In the genomic region with DNA sequence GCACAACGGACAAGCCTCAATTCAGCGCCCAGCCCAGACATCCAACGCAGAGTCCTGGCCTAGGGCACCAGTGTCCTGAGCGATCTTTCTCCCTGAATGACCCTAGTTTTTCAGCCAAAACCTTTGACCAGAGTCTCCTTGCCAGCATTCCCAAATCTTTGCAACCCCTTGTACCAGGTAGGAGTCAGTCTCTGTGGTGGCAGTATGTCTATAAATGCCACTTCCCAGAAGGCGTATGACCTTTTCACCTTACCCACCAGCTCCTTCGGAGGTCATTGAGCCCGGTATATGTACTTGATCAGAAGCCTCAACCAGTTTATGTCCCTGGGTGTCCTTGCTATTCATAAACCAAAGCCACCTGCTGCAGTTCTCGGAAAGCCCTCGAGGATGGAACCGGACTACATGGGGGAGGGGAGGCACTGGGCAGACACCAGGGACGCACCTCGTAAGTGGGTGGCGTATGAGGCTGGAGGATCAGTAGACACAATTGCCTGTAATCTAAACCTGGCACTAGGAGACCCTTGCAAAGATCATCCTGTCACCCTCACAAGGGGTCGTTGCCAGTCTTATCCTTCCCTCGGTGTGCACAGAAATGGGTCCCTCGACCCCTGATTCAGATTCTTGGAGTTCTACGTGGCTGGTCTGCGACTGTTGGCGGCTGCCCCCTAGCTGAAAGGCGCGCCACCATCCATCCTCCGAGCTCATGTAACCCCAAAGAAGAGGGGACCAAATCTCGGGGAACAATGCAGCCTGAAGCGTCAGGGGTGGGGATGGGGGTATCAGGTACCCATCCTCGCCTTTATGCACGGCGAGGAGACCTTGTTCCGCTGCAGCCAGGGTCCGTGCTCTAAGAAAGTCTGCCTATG, we compare ENCODE assay signal across 7 mouse cellular contexts. TPM values are rescaled to one million over a fixed set of nuclear protein-coding genes. Genes with fewer than 3 reads are reported as not detected.
A peak's percentile ranks its signal among the peaks of the same experiment; 100 is the strongest.
DNase-seq lines count a peak whose midpoint lies in the region; ATAC-seq and TF ChIP-seq lines count a peak whose summit lies in the region.

No protein-coding gene starts in this region.

- H3K4me3 ChIP-seq in cortical plate, adult 2 months (ENCODE audit: insufficient read depth, low read length), result peak overlapping the region; percentile 74
- peak overlapping the region; percentile 67 for H3K4me3 ChIP-seq in intestine, embryonic 15.5 days (replicated peaks)

- H3K9ac ChIP-seq in intestine, embryonic 15.5 days, result peak overlapping the region; percentile 76

- no peaks in the 10 kb centered on the region for H3K27me3 ChIP-seq in intestine, embryonic 15.5 days (replicated peaks)

- intact Hi-C loops in left cerebral cortex, postnatal 36 days (cut with DNase I), result loop anchor here (2.0 to 5.0 kb wide), 4 partner anchors 325 to 1167 kb away; no protein-coding TSS in a partner anchor

- H3K9me3 ChIP-seq in intestine, embryonic 15.5 days, result no peaks in the 10 kb centered on the region

- no peaks in the 10 kb centered on the region for H3K4me1 ChIP-seq in cortical plate, adult 2 months (ENCODE audit: control insufficient read depth, insufficient read depth, low read length)
- H3K4me1 ChIP-seq in intestine, embryonic 15.5 days (replicated peaks), result peaks cover 10% of the 10 kb centered on the region

- peak; percentile 52 to 58 for DNase-seq in adrenal gland, adult 18-20 months (ENCODE audit: low spot score in 2 of 2)
- DNase-seq in gastrocnemius, postnatal 25 days, result peak; percentile 68
- DNase-seq in left cerebral cortex, postnatal 36 days (ENCODE audit: low spot score in 2 of 2), result peak; percentile 72 to 76
- peak; percentile 63 for DNase-seq in mesoderm, embryonic 11.5 days (ENCODE audit: low read depth, low spot score)
- peak; percentile 70 for DNase-seq in right cerebral cortex, postnatal 4 days

- 0 out of 2 replicates have a peak, but pooled peaks have one; percentile 1 for TF ChIP-seq POLR2A in cortical plate, adult 2 months (IDR thresholded peaks at IDR 0.05; ENCODE audit: extremely low read depth, insufficient read depth, low read length)

- peak overlapping the region; percentile 99 for H3K4me2 ChIP-seq in intestine, embryonic 15.5 days (replicated peaks)

- H3K36me3 ChIP-seq in intestine, embryonic 15.5 days, result no peaks in the 10 kb centered on the region

- peak overlapping the region; percentile 62 for H3K27ac ChIP-seq in cortical plate, adult 2 months (ENCODE audit: insufficient read depth, low read length)
- H3K27ac ChIP-seq in intestine, embryonic 15.5 days, result peak overlapping the region; percentile 89

- peak; percentile 70 for ATAC-seq in intestine, embryonic 15.5 days

- TF ChIP-seq CTCF in cortical plate, adult 2 months (IDR thresholded peaks at IDR 0.05; ENCODE audit: extremely low read depth, insufficient read depth, low read length), result peak; percentile 53

- 1% methylated on average over 29 of the region's 29 CpGs for WGBS in intestine, embryonic 15.5 days

RNA-seq across cellular contexts. Expression of a gene that starts 0.6 kb away (rescaled TPM):
- 10 to 100 TPM; 72.6 to 94.3 TPM for total RNA-seq in adrenal gland, adult 18-20 months (2021)
- 12.9 and 16.5 TPM in 2 replicates for polyA plus RNA-seq in cortical plate, adult 2 months (2012; rRNA removed)
- total RNA-seq in gastrocnemius, postnatal 25 days (2021), result 10 to 100 TPM; 29.7 to 37.5 TPM
- polyA plus RNA-seq in intestine, embryonic 15.5 days (2015; fragmentation: Nextera tagmentation; extraction: Ambion mirVana), result 60.7 and 62.7 TPM in 2 replicates
- 10 to 100 TPM; 25.1 to 25.3 TPM for total RNA-seq in left cerebral cortex, postnatal 36 days (2021)

Comparison
In these comparisons a context has a peak if more than half of its experiments do, and no peak if none do; other contexts are left out.
1. Peak in every context shown above with its lines: DNase-seq, ATAC-seq, H3K4me3 ChIP-seq and H3K27ac ChIP-seq.